Mouse (Mus musculus) layer of hippocampus, adult 9-11 months (tissue): ENCODE data around the gene Ulk3.

Experiments
- DNase-seq: peaks from one replicate; pipeline ENCODE4 v3.0.0; 2022

The Ulk3 gene

GRCm38 (mm10) chr9:57618854-57619253, 29.6 kb downstream of the Ulk3 start:
- DNase-seq = no peak

DNA sequence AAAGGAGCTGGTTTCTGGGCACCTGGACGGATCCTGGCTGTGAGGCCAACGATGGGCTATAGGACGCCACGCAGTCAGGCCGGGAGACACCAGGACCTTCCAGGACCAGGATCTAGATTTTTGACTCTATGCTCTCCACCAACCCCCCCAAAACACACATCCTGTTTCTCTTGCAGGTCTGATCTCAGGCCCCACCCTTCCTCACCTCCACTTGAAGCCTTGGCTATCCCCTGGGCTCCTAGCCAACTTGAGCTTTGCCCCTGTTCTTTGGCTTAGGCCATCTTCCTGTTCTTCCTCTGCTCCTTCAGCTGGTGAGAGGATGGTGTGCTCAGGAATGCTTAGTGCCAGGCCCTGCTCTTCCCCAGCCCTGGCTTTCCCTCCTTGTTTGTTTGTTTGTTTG, 31.4 kb downstream of the Ulk3 start, which contains the start of gene Lman1l:
Lman1l (minus strand) TSS at position 101 of the 400 bp plus-strand sequence.
- no peak for DNase-seq

GRCm38 (mm10) chr9:57624295-57624694, 35.0 kb downstream of the Ulk3 start:
- no peak for DNase-seq

DNA sequence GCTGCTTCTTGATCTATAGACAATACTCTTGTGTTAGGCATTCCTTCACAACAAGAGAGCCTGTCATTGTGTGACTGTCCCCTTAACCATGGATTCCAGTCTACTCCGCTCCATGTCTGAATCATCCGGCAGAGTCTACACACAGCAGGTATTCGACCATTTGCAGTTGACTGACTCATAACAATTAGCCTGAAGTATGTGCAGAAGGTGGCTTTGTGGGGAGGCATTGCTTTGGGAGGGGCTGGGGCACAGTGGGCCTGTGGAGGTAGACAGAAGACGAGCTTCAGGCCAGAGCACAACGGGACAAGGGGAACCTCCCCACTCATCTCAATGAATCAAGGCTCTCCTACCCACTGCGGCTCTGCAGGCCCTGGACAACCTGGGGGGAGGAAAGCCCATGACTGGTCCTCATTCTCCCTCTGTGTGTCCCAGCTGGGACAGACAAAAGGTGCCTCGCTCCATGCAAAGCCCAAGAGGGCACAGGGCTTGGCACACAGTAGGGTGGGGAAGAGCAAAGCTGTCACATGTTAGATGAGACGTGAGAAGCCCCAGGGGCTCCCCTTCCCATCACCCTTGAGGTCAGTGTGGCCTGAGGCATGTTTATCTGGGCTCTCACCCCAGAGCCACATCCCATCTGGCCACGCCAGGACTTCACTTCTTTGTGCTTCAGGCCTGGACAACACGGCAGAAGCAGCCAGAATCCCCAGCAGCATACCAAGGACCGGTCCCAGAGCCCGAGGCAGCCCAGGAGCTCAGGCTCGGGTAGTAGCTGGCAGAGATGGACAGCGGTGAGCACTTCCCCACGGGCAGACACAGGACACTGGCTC, 36.6 kb downstream of the Ulk3 start:
- DNase-seq = no peak

DNA sequence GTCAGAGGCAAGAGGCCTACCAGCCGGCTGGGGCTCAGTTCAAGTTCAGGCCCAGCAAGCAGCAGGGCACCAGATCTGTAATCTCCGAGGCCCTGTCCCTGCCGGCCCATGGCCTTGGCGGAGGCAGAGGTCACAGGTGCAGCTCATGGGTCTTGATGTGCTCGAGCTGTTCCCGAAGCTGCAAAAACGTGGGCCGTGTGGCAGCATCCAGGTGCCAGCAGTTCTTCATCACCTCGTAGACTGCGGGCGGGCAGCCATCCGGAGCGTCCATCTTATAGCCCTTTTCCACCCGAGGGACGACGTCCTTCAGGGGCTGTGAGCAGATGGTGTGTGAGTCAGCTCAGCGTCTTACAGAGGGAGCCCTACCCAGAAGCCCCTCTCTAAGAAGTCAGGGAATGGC, 37.9 kb downstream of the Ulk3 start:
- no peak for DNase-seq

DNA sequence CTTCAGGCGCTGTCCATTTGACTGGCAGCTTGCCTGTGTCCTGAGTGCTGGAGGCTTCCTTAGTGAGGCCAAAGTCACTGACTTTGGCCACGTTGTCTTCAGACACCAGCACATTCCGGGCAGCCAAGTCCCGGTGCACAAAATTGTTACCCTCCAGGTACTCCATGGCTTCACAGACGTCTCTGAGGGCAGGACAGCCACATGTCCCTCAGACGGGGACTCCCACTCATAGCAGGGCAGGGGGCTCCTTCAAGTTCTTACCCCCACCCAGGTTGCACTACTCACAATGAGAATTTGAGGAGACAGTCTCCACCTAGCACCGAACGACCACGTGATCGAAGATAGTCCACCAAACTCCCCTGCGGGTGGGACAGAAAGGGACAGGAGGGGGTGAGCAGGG, 38.6 kb downstream of the Ulk3 start:
- DNase-seq = no peak

DNA sequence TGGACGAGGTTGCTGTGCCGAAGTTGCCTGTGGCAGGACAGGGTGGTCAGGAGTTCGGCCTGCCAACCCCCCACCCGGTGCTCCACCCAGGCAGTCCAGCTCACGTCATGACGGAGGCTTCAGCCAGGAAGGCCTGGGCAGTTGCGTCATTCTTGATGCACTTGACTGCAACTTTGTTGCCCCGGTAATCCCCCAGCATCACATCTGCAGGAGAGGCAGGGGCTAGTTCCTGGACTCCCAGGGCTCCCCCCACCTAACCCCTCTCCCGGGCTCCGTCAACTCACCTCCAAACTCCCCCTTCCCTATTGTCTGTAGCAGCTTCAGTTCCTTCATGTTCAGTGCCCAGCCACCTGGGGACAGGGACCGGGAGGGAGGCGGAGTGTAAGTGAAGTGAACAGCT, 39.5 kb downstream of the Ulk3 start:
- DNase-seq = no peak

GRCm38 (mm10) chr9:57629118-57629874, 40.0 kb downstream of the Ulk3 start:
- peak; percentile 52 for DNase-seq

DNA sequence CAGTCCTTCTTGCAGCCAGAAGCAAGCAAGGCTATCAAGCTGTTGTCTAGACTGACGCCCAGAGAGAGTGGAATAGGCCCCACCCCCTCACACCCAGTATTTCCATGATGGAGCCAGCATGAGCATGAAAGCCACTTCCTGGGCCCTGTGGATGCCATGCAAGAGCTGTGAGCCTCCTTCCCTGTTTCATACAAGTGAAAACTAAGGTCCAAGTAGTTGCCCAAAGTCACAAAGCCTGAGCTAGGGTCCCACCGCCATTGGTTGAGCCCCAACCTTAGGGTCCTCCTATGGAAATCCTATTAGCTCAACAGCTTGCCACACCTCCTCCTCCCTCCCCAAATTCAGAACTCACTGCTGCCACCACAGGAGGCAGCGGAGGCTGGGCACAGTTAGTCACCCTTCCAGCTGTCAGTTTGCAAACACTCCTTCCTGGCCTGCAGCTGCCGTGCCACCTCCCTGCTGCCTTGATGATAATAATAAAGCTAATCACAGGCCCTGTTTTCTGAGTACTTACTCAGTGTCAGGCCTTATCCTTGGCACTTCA, 44.3 kb downstream of the Ulk3 start:
- peak; percentile 63 for DNase-seq

GRCm38 (mm10) chr9:57637272-57637671, 48.0 kb downstream of the Ulk3 start:
- no peak for DNase-seq

DNA sequence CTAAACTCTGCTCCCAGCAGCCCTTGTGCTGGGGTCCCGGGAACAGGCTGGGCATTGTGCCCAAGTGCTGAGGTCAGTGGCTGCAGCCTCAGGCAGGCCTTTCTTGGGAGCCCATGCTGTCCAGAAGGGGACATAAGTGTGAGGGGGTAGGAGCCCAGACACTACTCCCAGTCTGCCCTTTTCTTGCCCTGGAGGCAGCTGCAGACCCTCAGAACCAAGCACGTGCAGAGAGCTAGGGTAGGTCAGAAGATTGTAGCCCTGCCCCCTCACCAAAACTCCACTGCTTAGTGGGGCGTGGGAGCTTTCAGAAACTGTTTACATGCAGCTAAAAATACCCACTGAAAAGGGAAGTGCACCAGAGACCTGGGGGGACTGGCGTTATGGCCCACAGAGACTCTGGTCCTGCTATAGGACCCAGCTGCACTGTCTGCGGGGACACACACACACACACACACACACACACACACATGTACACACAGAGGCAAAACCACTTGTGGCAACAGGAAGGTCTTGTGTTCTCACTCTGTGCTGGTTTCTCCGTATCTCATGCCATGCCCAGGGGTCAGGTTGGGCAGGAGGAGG, 48.6 kb downstream of the Ulk3 start:
- DNase-seq = peak; percentile 76

DNA sequence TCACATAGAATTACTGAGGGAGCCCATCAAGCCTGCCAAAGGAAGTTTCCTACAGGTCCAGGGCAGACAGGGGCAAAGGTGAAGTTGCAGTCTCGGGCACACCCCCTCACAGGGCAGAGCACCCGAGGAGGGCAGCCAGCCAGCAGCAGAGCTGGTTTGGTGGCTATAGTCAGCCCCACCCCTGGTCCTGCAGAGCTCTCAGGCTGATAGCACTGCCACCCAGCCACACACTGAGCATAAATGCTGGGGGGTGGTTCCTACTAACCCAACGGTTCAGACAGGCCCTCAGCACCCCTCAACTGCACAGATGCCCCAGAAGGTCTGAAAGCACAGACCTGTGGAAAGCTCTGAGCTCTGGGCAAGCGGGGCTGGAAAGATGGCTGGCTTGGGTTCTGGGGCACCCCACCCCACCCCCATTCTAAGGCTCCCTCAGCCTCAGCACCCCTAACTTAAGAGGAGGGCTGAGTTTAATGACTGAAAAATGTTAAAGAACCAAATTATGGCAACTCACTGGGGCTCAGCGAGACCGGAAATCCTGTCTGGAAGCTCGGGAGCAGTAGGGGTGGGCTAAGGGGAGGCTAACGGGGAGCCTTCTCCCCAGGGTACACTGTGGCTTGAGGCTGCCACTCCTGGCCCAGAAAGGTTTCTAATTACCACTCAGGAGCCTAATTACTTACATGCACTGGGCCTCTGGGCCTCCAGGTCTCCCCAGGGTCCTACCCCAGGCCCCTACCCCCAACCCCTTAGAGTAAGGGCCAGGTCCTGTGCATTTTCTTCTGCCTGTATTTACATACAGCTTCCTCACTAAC, 49.6 kb downstream of the Ulk3 start:
- DNase-seq = no peak

DNA sequence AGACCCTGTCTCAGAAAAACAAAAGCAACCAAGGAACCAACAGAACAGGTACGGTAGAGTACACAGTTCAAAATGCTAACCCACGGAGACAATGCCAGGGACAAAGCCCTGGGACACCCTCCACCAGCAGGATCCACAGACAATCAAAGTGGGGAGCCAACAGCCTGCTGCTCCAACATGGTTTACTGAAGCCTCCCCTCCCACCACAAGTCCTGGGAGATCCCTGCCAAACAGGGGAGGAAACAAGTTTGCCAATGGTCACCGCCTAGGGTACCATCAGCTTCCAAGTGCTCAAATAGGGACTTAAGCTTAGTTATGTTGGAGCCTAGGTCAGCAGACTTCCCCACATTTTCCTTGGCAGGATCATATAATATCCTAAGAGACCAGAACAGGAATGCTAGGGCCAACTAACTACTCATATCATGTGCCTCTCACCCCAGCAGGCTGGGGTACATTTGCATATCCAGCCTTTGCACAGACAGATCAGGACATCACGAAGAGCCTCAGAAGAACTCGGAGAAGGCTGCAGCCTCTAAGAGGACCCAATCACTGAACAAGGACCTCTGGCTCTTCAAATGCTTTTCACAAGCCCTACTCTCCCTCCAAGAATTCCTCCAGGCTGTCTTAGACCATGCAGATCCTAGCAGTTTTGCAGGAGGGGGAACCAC, 50.5 kb downstream of the Ulk3 start:
- DNase-seq = no peak

GRCm38 (mm10) chr9:57640384-57640783, 51.1 kb downstream of the Ulk3 start:
- DNase-seq = peak; percentile 73

GRCm38 (mm10) chr9:57641022-57641421, 51.8 kb downstream of the Ulk3 start:
- DNase-seq = no peak

DNA sequence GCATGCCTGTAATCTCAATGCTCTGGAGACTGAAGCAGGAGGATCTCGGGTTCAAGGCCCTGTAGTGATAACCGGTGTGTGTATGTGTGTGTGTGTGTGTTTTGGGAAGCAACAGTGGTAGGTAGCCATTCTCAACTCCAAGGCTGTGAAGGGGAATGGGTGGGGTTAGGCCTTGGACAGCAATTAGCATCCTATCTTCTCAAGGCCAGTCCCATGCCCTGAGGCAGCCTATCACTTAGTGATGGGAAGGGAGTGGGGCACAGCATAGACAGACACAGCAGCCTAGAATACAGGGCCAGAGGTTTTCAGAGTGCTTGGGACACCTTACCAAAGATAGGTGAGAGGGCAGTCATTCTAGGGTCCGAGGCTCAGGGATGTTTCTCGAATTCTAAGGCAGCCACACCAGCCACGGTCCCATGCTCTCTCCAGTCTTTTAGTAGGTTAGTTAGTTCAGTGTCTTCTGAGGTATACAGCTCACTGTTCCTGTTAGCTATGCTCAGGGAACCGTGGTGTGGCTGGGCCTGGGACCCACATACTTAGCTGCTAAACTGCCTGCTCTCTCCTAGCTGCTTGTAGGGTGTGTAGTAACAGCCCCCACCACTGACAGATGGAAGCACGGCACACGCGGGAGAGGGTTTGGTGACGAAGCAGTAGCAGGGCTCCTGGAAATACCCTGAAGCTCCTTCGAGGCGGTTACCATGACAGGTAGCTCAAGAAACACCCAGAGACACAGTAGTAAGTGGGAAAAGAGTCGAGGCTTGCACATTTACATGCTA, 52.7 kb downstream of the Ulk3 start:
- DNase-seq = no peak

DNA sequence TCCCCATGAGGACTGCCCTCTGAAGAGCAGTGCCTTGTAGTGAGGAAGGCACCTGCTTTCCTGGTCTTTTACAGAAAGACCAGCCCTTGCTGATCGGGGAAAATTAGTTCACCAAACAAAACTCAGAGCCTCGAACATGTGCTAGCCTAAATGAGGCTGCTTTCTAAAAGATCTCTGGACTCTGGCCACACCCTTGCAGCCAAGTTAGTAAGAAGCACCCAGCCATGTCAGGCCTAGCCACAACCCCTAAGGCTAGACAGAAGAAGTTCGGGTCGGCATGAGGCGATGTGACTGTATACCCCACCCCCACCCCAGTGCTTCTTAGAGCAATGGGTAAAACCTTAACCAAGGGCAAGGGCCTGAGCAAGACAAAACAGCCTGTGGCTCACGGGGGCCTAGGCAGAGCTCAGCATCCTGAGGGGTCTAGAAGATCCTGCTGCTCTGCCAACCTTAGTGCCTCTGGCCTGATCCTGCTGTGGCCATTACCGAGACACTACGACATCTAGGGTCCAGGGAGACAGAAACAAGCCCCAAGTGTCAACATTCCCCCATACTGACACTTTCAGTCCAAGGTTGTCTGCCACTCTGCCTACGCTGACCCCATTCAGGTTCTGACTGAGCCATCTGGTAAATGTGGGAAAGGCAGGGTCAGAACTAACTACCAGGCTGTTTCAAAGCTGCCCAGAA, 54.1 kb downstream of the Ulk3 start:
- no peak for DNase-seq

DNA sequence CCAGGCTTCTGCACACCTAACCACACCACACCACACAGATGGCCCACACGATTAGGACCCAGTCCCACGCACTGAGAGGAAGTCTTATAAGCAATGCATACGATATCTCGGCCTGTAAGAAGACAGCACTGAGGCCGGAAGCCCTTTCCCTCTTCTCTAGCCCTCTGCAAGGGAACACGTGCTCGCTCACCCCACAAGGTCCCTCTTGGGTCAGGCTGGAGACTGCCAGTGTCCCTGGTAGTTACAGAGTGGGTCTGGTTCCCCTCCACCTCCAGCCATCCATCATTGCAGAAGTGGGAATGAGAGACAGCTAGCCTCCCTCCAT, 54.6 kb downstream of the Ulk3 start:
- no peak for DNase-seq

GRCm38 (mm10) chr9:57644442-57644943, 55.2 kb downstream of the Ulk3 start:
- DNase-seq = no peak
